Mouse (Mus musculus): ENCODE results near the gene Ndufaf5. TPM values are rescaled to one million over a fixed set of nuclear protein-coding genes. Genes with fewer than 3 reads are reported as not detected.
A peak's percentile ranks its signal among the peaks of the same experiment; 100 is the strongest.
"Not testable (repeated sequence)": the region's sequence is repeated elsewhere in the genome, so short reads cannot be mapped to it uniquely, and the experiment has no call there.

Gene Ndufaf5
- 38.6 TPM in 2 replicates for polyA plus RNA-seq (2015; fragmentation: Nextera tagmentation; extraction: Ambion mirVana)

GRCm38 (mm10) chr2:140170127-140170802 lies at the start of gene Ndufaf5, which contains the start of gene Esf1:
TSS of gene Ndufaf5 (plus strand) at chr2:140170649.
TSS of gene Esf1 (minus strand) at chr2:140170564.
- Histone ChIP-seq H3K4me3 (ENCODE audit: low read length) (peak within 1 kb of the TSS; percentile 84), H3K9ac (ENCODE audit: low read length) (peak within 1 kb of the TSS; percentile 89), H3K4me2 (ENCODE audit: low read depth, low read length) (peak within 1 kb of the TSS; percentile 70), H3K9me3 (replicated peaks; ENCODE audit: control insufficient read depth, low read length) (no peaks in the 10 kb centered on the region), H3K27me3 (ENCODE audit: control insufficient read depth, insufficient read depth, low read length) (no peaks in the 10 kb centered on the region), H3K4me1 (ENCODE audit: control insufficient read depth, insufficient read depth, low read length) (peaks cover 8% of the 10 kb centered on the region), H3K36me3 (ENCODE audit: control insufficient read depth, insufficient read depth) (peaks cover 8% of the 10 kb centered on the region), H3K27ac (ENCODE audit: low read length) (peak within 1 kb of the TSS; percentile 91)
- peak; percentile 98 for ATAC-seq (replicated peaks; ENCODE audit: extremely low read depth, insufficient read depth, low FRiP score)
- under 1% methylated on average over 43 of the region's 43 CpGs for WGBS

DNA sequence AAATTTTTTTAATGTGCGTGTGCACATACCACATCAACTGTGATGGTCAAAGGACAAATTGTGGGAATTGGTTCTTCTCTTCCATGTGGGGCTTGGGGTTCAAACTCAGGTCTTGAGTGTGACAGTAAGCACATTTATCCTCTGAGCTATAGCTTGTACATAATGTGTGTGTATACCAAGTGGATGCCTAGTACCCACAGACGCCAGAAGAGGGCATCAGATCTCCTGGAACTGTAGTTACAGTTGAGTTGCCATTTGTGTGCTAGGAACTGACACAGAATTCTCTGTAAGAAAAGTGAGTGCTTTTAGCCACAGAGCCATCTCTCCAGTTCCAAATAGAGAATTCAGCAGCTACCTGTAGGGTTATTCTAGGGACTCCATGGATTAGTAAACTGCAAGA lies 44.9 kb upstream of the Ndufaf5 start:
- H3K4me3 ChIP-seq (ENCODE audit: low read length), result no peak overlapping the region
- H3K27ac ChIP-seq (ENCODE audit: low read length), result no peak overlapping the region
- no peaks in the 10 kb centered on the region for H3K4me1 ChIP-seq (ENCODE audit: control insufficient read depth, insufficient read depth, low read length)
- WGBS, result 89% methylated on average over 2 of the region's 2 CpGs
- H3K9ac ChIP-seq (ENCODE audit: low read length), result no peak overlapping the region
- H3K27me3 ChIP-seq (ENCODE audit: control insufficient read depth, insufficient read depth, low read length), result no peaks in the 10 kb centered on the region
- no peaks in the 10 kb centered on the region for H3K9me3 ChIP-seq (replicated peaks; ENCODE audit: control insufficient read depth, low read length)
- peaks cover 35% of the 10 kb centered on the region for H3K36me3 ChIP-seq (ENCODE audit: control insufficient read depth, insufficient read depth)
- no peak for ATAC-seq (replicated peaks; ENCODE audit: extremely low read depth, insufficient read depth, low FRiP score)
- no peak overlapping the region for H3K4me2 ChIP-seq (ENCODE audit: low read depth, low read length)

DNA sequence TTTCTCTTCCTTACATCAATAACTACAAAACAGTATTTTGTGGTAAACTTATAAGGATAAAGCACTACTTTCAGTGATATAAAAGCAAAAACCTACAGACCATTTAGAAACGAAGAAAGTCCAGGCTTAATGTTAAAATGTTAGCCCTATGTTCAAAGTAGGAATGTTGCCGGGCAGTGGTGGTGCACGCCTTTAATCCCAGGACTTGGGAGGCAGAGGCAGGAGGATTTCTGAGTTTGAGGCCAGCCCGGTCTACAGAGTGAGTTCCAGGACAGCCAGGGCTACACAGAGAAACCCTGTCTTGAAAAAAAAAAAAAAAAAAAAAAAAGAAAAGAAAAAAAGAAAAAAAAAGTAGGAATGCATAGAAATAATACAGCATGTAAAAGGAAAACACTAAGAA lies 18.7 kb upstream of the Ndufaf5 start, which contains the start of gene Gm17374:
Gene Gm17374 (plus strand): TSS at position 301 of the 400 bp plus-strand sequence.
- not testable (repeated sequence) for ATAC-seq (replicated peaks; ENCODE audit: extremely low read depth, insufficient read depth, low FRiP score); H3K27me3 ChIP-seq (ENCODE audit: control insufficient read depth, insufficient read depth, low read length); H3K4me2 ChIP-seq (ENCODE audit: low read depth, low read length); H3K9me3 ChIP-seq (replicated peaks; ENCODE audit: control insufficient read depth, low read length); H3K9ac ChIP-seq (ENCODE audit: low read length); H3K4me3 ChIP-seq (ENCODE audit: low read length); H3K4me1 ChIP-seq (ENCODE audit: control insufficient read depth, insufficient read depth, low read length); H3K27ac ChIP-seq (ENCODE audit: low read length)
- WGBS, result 88% methylated on average over 4 of the region's 4 CpGs
- H3K36me3 ChIP-seq (ENCODE audit: control insufficient read depth, insufficient read depth), result peaks cover 31% of the 10 kb centered on the region

- H3K4me3 ChIP-seq (ENCODE audit: low read length), result no peak overlapping the region
- 75% methylated on average over 3 of the region's 3 CpGs for WGBS
- peaks cover 24% of the 10 kb centered on the region for H3K36me3 ChIP-seq (ENCODE audit: control insufficient read depth, insufficient read depth)
Observed at GRCm38 (mm10) chr2:140159186-140159730, 11.2 kb upstream of the Ndufaf5 start.

GRCm38 (mm10) chr2:140163351-140163854 lies 7.0 kb upstream of the Ndufaf5 start:
- Histone ChIP-seq H3K36me3 (ENCODE audit: control insufficient read depth, insufficient read depth) (peaks cover 19% of the 10 kb centered on the region), H3K9ac (ENCODE audit: low read length) (no peak overlapping the region), H3K9me3 (replicated peaks; ENCODE audit: control insufficient read depth, low read length) (no peaks in the 10 kb centered on the region), H3K27me3 (ENCODE audit: control insufficient read depth, insufficient read depth, low read length) (no peaks in the 10 kb centered on the region), H3K4me1 (ENCODE audit: control insufficient read depth, insufficient read depth, low read length) (no peaks in the 10 kb centered on the region), H3K4me2 (ENCODE audit: low read depth, low read length) (no peak overlapping the region), H3K4me3 (ENCODE audit: low read length) (no peak overlapping the region), H3K27ac (ENCODE audit: low read length) (no peak overlapping the region)
- 89% methylated on average over 5 of the region's 5 CpGs for WGBS
- no peak for ATAC-seq (replicated peaks; ENCODE audit: extremely low read depth, insufficient read depth, low FRiP score)

More at GRCm38 (mm10) chr2:140159186-140159730, 11.2 kb upstream of the Ndufaf5 start:
- Histone ChIP-seq H3K9ac (ENCODE audit: low read length) (no peak overlapping the region), H3K4me2 (ENCODE audit: low read depth, low read length) (no peak overlapping the region), H3K27me3 (ENCODE audit: control insufficient read depth, insufficient read depth, low read length) (no peaks in the 10 kb centered on the region), H3K4me1 (ENCODE audit: control insufficient read depth, insufficient read depth, low read length) (no peaks in the 10 kb centered on the region), H3K9me3 (replicated peaks; ENCODE audit: control insufficient read depth, low read length) (no peaks in the 10 kb centered on the region), H3K27ac (ENCODE audit: low read length) (no peak overlapping the region)
- no peak for ATAC-seq (replicated peaks; ENCODE audit: extremely low read depth, insufficient read depth, low FRiP score)

GRCm38 (mm10) chr2:140169057-140169456 lies 1.4 kb upstream of the Ndufaf5 start:
- Histone ChIP-seq H3K27ac (ENCODE audit: low read length) (no peak overlapping the region), H3K4me2 (ENCODE audit: low read depth, low read length) (no peak overlapping the region), H3K4me3 (ENCODE audit: low read length) (no peak overlapping the region), H3K9ac (ENCODE audit: low read length) (no peak overlapping the region), H3K9me3 (replicated peaks; ENCODE audit: control insufficient read depth, low read length) (no peaks in the 10 kb centered on the region), H3K4me1 (ENCODE audit: control insufficient read depth, insufficient read depth, low read length) (peaks cover 8% of the 10 kb centered on the region), H3K36me3 (ENCODE audit: control insufficient read depth, insufficient read depth) (peaks cover 13% of the 10 kb centered on the region), H3K27me3 (ENCODE audit: control insufficient read depth, insufficient read depth, low read length) (no peaks in the 10 kb centered on the region)
- WGBS, result 64% methylated on average over 1 of the region's 1 CpGs
- no peak for ATAC-seq (replicated peaks; ENCODE audit: extremely low read depth, insufficient read depth, low FRiP score)

DNA sequence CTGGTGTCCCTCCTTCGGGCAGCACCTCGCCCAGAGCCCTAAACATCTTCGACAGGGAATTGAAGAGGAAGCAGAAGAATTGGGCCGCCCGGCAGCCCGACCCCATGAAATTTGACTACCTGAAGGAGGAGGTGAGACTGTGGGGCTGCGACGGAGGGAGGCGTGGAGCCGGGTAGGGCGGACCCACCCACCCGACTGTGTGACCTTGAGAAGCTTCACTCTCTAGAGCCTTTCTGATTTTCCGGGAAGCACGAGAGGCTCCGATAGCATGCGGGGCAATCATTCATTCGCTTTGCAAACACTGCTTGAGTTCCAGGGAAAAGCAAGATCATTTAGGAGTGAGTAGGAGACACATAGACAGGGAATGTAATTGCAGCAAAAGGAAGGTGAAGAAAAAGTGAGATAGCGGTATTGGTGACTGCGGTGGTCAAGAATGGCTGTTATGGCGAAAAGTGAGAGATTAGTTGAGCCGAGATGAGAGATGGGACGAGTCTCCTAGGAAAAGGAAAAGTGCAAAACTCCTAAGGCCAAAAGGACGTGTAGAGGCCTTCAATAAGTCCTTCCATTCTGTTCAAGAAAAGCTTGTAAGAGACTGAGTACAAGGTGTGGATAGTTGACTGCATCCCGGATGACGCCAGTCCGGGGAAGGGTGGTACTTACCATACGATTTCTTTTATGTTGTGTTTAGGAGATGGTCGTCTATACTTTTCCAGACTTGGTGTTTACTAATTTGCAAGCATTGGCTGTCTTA lies 529 bp downstream of the Ndufaf5 start:
- ATAC-seq (replicated peaks; ENCODE audit: extremely low read depth, insufficient read depth, low FRiP score), result peak; percentile 89
- 5% methylated on average over 28 of the region's 28 CpGs for WGBS
- H3K9ac ChIP-seq (ENCODE audit: low read length), result peak overlapping the region; percentile 89
- H3K4me3 ChIP-seq (ENCODE audit: low read length), result peak overlapping the region; percentile 84
- peaks cover 6% of the 10 kb centered on the region; the same call in 1 of the 2 replicates for H3K36me3 ChIP-seq (ENCODE audit: control insufficient read depth, insufficient read depth)
- H3K9me3 ChIP-seq (replicated peaks; ENCODE audit: control insufficient read depth, low read length), result no peaks in the 10 kb centered on the region
- peak overlapping the region; percentile 91 for H3K27ac ChIP-seq (ENCODE audit: low read length)
- peaks cover 8% of the 10 kb centered on the region for H3K4me1 ChIP-seq (ENCODE audit: control insufficient read depth, insufficient read depth, low read length)
- peak overlapping the region; percentile 70 for H3K4me2 ChIP-seq (ENCODE audit: low read depth, low read length)
- no peaks in the 10 kb centered on the region for H3K27me3 ChIP-seq (ENCODE audit: control insufficient read depth, insufficient read depth, low read length)

- not testable (repeated sequence) for ATAC-seq (replicated peaks; ENCODE audit: extremely low read depth, insufficient read depth, low FRiP score)
Observed at GRCm38 (mm10) chr2:140185685-140186210, 15.3 kb downstream of the Ndufaf5 start.

More at GRCm38 (mm10) chr2:140185685-140186210, 15.3 kb downstream of the Ndufaf5 start:
- H3K4me1 ChIP-seq (ENCODE audit: control insufficient read depth, insufficient read depth, low read length); H3K4me3 ChIP-seq (ENCODE audit: low read length); H3K4me2 ChIP-seq (ENCODE audit: low read depth, low read length); H3K27me3 ChIP-seq (ENCODE audit: control insufficient read depth, insufficient read depth, low read length); H3K27ac ChIP-seq (ENCODE audit: low read length); H3K9ac ChIP-seq (ENCODE audit: low read length); H3K9me3 ChIP-seq (replicated peaks; ENCODE audit: control insufficient read depth, low read length): not testable (repeated sequence)
- peaks cover 26% of the 10 kb centered on the region for H3K36me3 ChIP-seq (ENCODE audit: control insufficient read depth, insufficient read depth)
- WGBS, result 98% methylated on average over 3 of the region's 3 CpGs

Data from heart, embryonic 16.5 days (tissue).